Mouse (Mus musculus): ENCODE measurements around the gene 2410004B18Rik. TPM values are rescaled to one million over a fixed set of nuclear protein-coding genes. Genes with fewer than 3 reads are reported as not detected.

Gene 2410004B18Rik
- polyA plus RNA-seq (2012; ENCODE audit: low replicate concordance), result 16.2 and 38.8 TPM in 2 replicates

GRCm38 (mm10) chr3:145937505-145938404 lies at the start of gene 2410004B18Rik:
2410004B18Rik (plus strand) TSS chr3:145938014.

DNA sequence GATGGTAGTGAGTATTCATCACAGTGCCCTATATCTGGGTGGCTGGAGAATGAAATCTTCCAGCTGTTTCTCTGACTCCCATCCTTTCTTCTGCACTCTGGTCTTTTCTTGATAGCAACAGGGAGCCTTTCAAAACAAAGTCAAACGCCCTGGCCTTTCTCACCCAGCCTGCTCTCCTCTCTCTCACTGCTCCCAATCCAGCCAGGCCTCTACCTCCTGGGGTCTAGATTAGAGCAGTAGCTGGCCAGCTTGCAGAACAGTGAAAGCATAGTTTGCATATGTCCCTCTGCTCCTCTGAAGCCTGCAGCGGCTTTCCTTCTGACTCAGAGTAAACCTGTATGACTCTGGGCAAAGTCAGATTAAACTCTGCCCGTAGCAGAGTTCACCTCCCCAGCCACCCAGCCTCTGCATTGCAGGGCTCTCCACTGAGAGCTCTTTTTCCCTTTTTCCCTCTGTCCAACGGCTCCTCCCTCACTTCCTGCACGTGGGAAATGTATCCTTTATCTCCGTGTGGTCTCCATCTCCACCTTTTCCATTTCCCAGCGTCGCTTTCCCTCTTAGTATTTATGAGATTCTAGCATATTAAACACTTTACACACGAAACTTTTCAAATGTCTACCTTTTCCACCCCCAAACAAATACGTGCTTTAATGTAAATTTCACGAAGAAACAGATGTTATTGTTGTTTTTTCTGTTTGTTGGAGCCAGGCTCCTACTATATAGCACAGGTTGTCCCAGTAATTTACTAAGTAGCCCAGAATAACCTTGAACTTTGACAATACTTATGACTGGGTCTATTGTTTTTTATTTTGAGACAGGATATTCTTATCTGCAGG lies 15.6 kb upstream of the 2410004B18Rik start, which contains the start of gene Bcl10:
Gene Bcl10 (plus strand): TSS at position 786 of the 836 bp plus-strand sequence.

DNA sequence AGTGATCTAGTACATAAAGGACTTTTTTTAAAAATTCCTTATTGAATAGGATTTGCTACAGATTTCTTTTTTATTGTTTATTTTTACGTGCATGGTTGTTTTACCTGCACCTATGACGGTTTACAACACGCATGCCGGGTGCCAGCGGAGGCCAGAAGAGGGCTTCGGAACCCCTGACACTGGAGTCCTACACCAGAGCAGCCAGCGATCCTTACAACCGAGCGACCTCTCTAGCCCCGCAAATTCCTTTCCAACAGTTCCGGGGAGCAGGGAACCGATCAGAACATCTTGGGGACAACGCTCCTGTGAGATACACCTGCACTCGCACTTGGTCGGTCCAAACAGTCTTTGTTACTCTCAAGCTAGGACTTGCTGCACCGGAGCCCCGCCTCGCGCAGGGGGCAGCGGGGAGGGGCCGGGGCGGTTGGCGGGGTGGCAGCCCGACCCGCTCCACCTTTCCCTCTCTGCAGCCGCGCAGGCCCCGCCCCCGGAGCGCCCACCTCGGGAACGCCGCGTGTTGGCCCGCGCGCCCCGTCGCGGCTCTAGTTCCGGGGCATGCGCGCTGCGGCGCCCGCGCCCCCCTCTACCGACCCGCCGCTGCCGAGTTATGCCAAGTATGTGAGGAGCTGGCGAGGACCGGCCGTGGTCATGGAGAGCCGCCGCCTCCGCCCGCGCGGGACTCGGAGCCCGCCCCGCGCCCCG lies 49.6 kb downstream of the 2410004B18Rik start, which contains the start of gene Syde2:
Gene Syde2 (plus strand): TSS at position 603 of the 702 bp plus-strand sequence.

Other genes with a start within 250 kb of the 2410004B18Rik start
- not detected in 2 replicates for gene Ddah1, start 179.3 kb upstream of the 2410004B18Rik start, polyA plus RNA-seq (2012; ENCODE audit: low replicate concordance)
- 32.2 and 37.1 TPM in 2 replicates for gene Bcl10, start 15.2 kb upstream of the 2410004B18Rik start, polyA plus RNA-seq (2012; ENCODE audit: low replicate concordance)
- gene Syde2, start 49.9 kb downstream of the 2410004B18Rik start, polyA plus RNA-seq (2012; ENCODE audit: low replicate concordance), result 0.08 and 0.18 TPM in 2 replicates
- not detected in 2 replicates for gene Wdr63, start 170.1 kb downstream of the 2410004B18Rik start, polyA plus RNA-seq (2012; ENCODE audit: low replicate concordance)
- gene Mcoln3, start 179.4 kb downstream of the 2410004B18Rik start, polyA plus RNA-seq (2012; ENCODE audit: low replicate concordance), result 0.13 and 1.8 TPM in 2 replicates
- 2.9 and 4.5 TPM in 2 replicates for gene Mcoln2, start 211.8 kb downstream of the 2410004B18Rik start, polyA plus RNA-seq (2012; ENCODE audit: low replicate concordance)